Mouse (Mus musculus) intestine, embryonic 16.5 days (tissue): ENCODE results near the gene Jade1. TPM values are rescaled to one million over a fixed set of nuclear protein-coding genes. Genes with fewer than 3 reads are reported as not detected.

ENCODE experiments used
- ATAC-seq: fragments of 200-750 bp; cut with Nextera tagmentation; 2 replicates; pipeline ENCODE4 v1.8.0; 2017; ENCODE audit warnings: moderate TSS enrichment, moderate library complexity
- H3K27ac ChIP-seq: fragments of 300-500 bp; sonication (generic); 2 replicates; pipeline ENCODE4 v1.5.1; 2014; ENCODE audit warnings: mild to moderate bottlenecking, low read length
- H3K27me3 ChIP-seq: fragments of 300-500 bp; sonication (generic); replicated peaks from 2 replicates; pipeline ENCODE4 v1.6.1; 2014; ENCODE audit warnings: low read length, control low read depth, mixed read lengths; ENCODE audit not compliant: control insufficient read depth, insufficient read depth
- H3K36me3 ChIP-seq: fragments of 300-500 bp; sonication (generic); 2 replicates; pipeline ENCODE4 v1.6.1; 2014; ENCODE audit warnings: low read length, control low read depth; ENCODE audit not compliant: control insufficient read depth, insufficient read depth
- H3K4me1 ChIP-seq: fragments of 300-500 bp; sonication (generic); 2 replicates; pipeline ENCODE4 v1.6.1; 2014; ENCODE audit warnings: low read length, control low read depth, mixed read lengths; ENCODE audit not compliant: control insufficient read depth, insufficient read depth
- H3K4me2 ChIP-seq: fragments of 300-500 bp; sonication (generic); 2 replicates; pipeline ENCODE4 v1.6.1; 2014; ENCODE audit warnings: low read depth, low read length, control low read depth
- H3K4me3 ChIP-seq: fragments of 300-500 bp; sonication (generic); 2 replicates; pipeline ENCODE4 v1.5.1; 2014; ENCODE audit warnings: mild to moderate bottlenecking, low read length
- H3K9ac ChIP-seq: fragments of 300-500 bp; sonication (generic); 2 replicates; pipeline ENCODE4 v1.6.1; 2014; ENCODE audit warnings: low read depth, low read length
- H3K9me3 ChIP-seq: fragments of 300-500 bp; sonication (generic); 2 replicates; pipeline ENCODE4 v1.6.1; 2016; ENCODE audit warnings: low read length, control low read depth; ENCODE audit not compliant: control insufficient read depth
- WGBS: fragments of 180-500 bp; shearing (Covaris S2); extraction: QIAGEN DNeasy Blood & Tissue Kit; methylation state at CpG from one replicate; pipeline ENCODE4 v1.1.7; 2014; 5-methylcytosine and 5-hydroxymethylcytosine counted together
- polyA plus RNA-seq: library from polyadenylated mRNA; unstranded; fragments of >200 nt; fragmentation: Nextera tagmentation; extraction: Ambion mirVana; gene quantifications from 2 replicates; pipeline ENCODE4 v1.2.1, GENCODE M21; 2015

The Jade1 gene
- polyA plus RNA-seq, 1 experiment from 2014 or later = 14.8 TPM

- no peaks in the 10 kb centered on the region for H3K27me3 ChIP-seq
- H3K27ac ChIP-seq = no peak overlapping the region
- H3K4me1 ChIP-seq = no peaks in the 10 kb centered on the region; the same call in 1 of the 2 replicates
- no peak overlapping the region for H3K4me2 ChIP-seq
- no peak overlapping the region for H3K9ac ChIP-seq
- H3K36me3 ChIP-seq = peaks cover 17% of the 10 kb centered on the region; the same call in 1 of the 2 replicates
- ATAC-seq = no peak
- WGBS = 84% methylated on average over 13 of the region's 13 CpGs
- no peak overlapping the region for H3K4me3 ChIP-seq
- no peaks in the 10 kb centered on the region for H3K9me3 ChIP-seq
Observed at GRCm38 (mm10) chr3:41605601-41606329, 50.2 kb downstream of the Jade1 start.

GRCm38 (mm10) chr3:41606330-41606664 is 50.8 kb downstream of the Jade1 start:
- Histone ChIP-seq H3K9ac (no peak overlapping the region), H3K27ac (no peak overlapping the region), H3K36me3 (peaks cover 17% of the 10 kb centered on the region; the same call in 1 of the 2 replicates), H3K27me3 (no peaks in the 10 kb centered on the region), H3K4me1 (no peaks in the 10 kb centered on the region; the same call in 1 of the 2 replicates), H3K4me2 (no peak overlapping the region), H3K9me3 (no peaks in the 10 kb centered on the region), H3K4me3 (no peak overlapping the region)
- WGBS = 82% methylated on average over 4 of the region's 4 CpGs
- ATAC-seq = no peak

GRCm38 (mm10) chr3:41607050-41607449 is 51.5 kb downstream of the Jade1 start:
- Histone ChIP-seq H3K27me3 (no peaks in the 10 kb centered on the region), H3K4me2 (no peak overlapping the region), H3K9ac (no peak overlapping the region), H3K27ac (no peak overlapping the region), H3K4me1 (no peaks in the 10 kb centered on the region; the same call in 1 of the 2 replicates), H3K36me3 (peaks cover 24% of the 10 kb centered on the region; the same call in 1 of the 2 replicates), H3K9me3 (no peaks in the 10 kb centered on the region), H3K4me3 (no peak overlapping the region)
- 91% methylated on average over 9 of the region's 9 CpGs for WGBS
- ATAC-seq = peak; percentile 29; the same call in 1 of the 2 replicates

GRCm38 (mm10) chr3:41607467-41607866 is 51.9 kb downstream of the Jade1 start:
- no peak overlapping the region for H3K9ac ChIP-seq
- H3K4me2 ChIP-seq = no peak overlapping the region
- no peak overlapping the region for H3K27ac ChIP-seq
- no peak for ATAC-seq
- WGBS = 84% methylated on average over 8 of the region's 8 CpGs
- peaks cover 26% of the 10 kb centered on the region; the same call in 1 of the 2 replicates for H3K36me3 ChIP-seq
- H3K9me3 ChIP-seq = no peaks in the 10 kb centered on the region
- H3K4me3 ChIP-seq = no peak overlapping the region
- H3K27me3 ChIP-seq = no peaks in the 10 kb centered on the region
- no peaks in the 10 kb centered on the region; the same call in 1 of the 2 replicates for H3K4me1 ChIP-seq

GRCm38 (mm10) chr3:41609071-41609470 is 53.5 kb downstream of the Jade1 start:
- no peak for ATAC-seq
- WGBS = 96% methylated on average over 5 of the region's 5 CpGs
- no peak overlapping the region for H3K4me2 ChIP-seq
- no peaks in the 10 kb centered on the region for H3K27me3 ChIP-seq
- no peak overlapping the region for H3K9ac ChIP-seq
- peaks cover 33% of the 10 kb centered on the region for H3K36me3 ChIP-seq
- no peaks in the 10 kb centered on the region; the same call in 1 of the 2 replicates for H3K4me1 ChIP-seq
- no peak overlapping the region for H3K27ac ChIP-seq
- H3K4me3 ChIP-seq = no peak overlapping the region
- H3K9me3 ChIP-seq = no peaks in the 10 kb centered on the region

- Histone ChIP-seq H3K27ac (no peak overlapping the region), H3K9me3 (no peaks in the 10 kb centered on the region), H3K36me3 (peaks cover 20% of the 10 kb centered on the region), H3K4me2 (no peak overlapping the region), H3K4me1 (no peaks in the 10 kb centered on the region), H3K4me3 (no peak overlapping the region), H3K27me3 (no peaks in the 10 kb centered on the region), H3K9ac (no peak overlapping the region)
- no peak for ATAC-seq
- WGBS = 95% methylated on average over 3 of the region's 3 CpGs
Observed at GRCm38 (mm10) chr3:41612211-41612610, 56.7 kb downstream of the Jade1 start.

GRCm38 (mm10) chr3:41613706-41614105 is 58.2 kb downstream of the Jade1 start:
- Histone ChIP-seq H3K4me1 (no peaks in the 10 kb centered on the region), H3K4me2 (no peak overlapping the region), H3K27me3 (no peaks in the 10 kb centered on the region), H3K9me3 (no peaks in the 10 kb centered on the region), H3K36me3 (peaks cover 20% of the 10 kb centered on the region), H3K4me3 (no peak overlapping the region), H3K9ac (no peak overlapping the region), H3K27ac (no peak overlapping the region)
- no peak for ATAC-seq
- WGBS = 91% methylated on average over 9 of the region's 9 CpGs

GRCm38 (mm10) chr3:41614230-41614985 is 58.9 kb downstream of the Jade1 start:
- Histone ChIP-seq H3K36me3 (peaks cover 20% of the 10 kb centered on the region), H3K4me2 (no peak overlapping the region), H3K9ac (no peak overlapping the region), H3K27me3 (no peaks in the 10 kb centered on the region), H3K4me1 (no peaks in the 10 kb centered on the region), H3K27ac (no peak overlapping the region), H3K9me3 (no peaks in the 10 kb centered on the region), H3K4me3 (no peak overlapping the region)
- no peak for ATAC-seq
- 94% methylated on average over 5 of the region's 5 CpGs for WGBS

- no peak overlapping the region for H3K4me3 ChIP-seq
- H3K9ac ChIP-seq = no peak overlapping the region
- ATAC-seq = no peak
- 72% methylated on average over 3 of the region's 3 CpGs for WGBS
- H3K9me3 ChIP-seq = no peaks in the 10 kb centered on the region
- H3K4me2 ChIP-seq = no peak overlapping the region
- no peaks in the 10 kb centered on the region; the same call in 1 of the 2 replicates for H3K4me1 ChIP-seq
- no peaks in the 10 kb centered on the region for H3K27me3 ChIP-seq
- H3K27ac ChIP-seq = no peak overlapping the region
- peaks cover 5% of the 10 kb centered on the region; the same call in 1 of the 2 replicates for H3K36me3 ChIP-seq
Observed at GRCm38 (mm10) chr3:41618036-41618435, 62.5 kb downstream of the Jade1 start.
